Mouse (Mus musculus): ENCODE measurements at regions not wholly inside any gene's neighbourhood (a gene's known extent, or its start where the extent isn't known, plus 50 kb on each side); places are given as distances from the start of the nearest gene placed in this dataset.

- peaks cover 17% of the 10 kb centered on the region for H3K4me1 ChIP-seq (replicated peaks; ENCODE audit: control insufficient read depth, insufficient read depth, low read length)
Observed at GRCm38 (mm10) chr11:31801575-31801974, 70.4 kb upstream of the Cpeb4 start.

GRCm38 (mm10) chr11:31803319-31803891 is 68.6 kb upstream of the Cpeb4 start:
- peaks cover 26% of the 10 kb centered on the region for H3K4me1 ChIP-seq (replicated peaks; ENCODE audit: control insufficient read depth, insufficient read depth, low read length)
- peak overlapping the region; percentile 83 for H3K27ac ChIP-seq (ENCODE audit: low read depth, low read length)
- WGBS, result 37% methylated on average over 3 of the region's 3 CpGs
- no peaks in the 10 kb centered on the region for H3K36me3 ChIP-seq (ENCODE audit: control insufficient read depth, insufficient read depth, low read length)
- H3K9ac ChIP-seq (ENCODE audit: low read depth, low read length), result peak overlapping the region; percentile 61
- DNase-seq (ENCODE audit: low spot score) (peak; percentile 57), ATAC-seq (replicated peaks; ENCODE audit: low FRiP score) (peak; percentile 76)
- H3K27me3 ChIP-seq (replicated peaks; ENCODE audit: control insufficient read depth, insufficient read depth, low read length), result no peaks in the 10 kb centered on the region
- peak overlapping the region; percentile 27; the same call in 1 of the 2 replicates for H3K4me2 ChIP-seq
- H3K4me3 ChIP-seq (ENCODE audit: low read depth, low read length), result no peak overlapping the region
- H3K9me3 ChIP-seq (ENCODE audit: control insufficient read depth, low read length), result peaks cover 2% of the 10 kb centered on the region; the same call in 1 of the 2 replicates

More at GRCm38 (mm10) chr11:31801575-31801974, 70.4 kb upstream of the Cpeb4 start:
- ATAC-seq (replicated peaks; ENCODE audit: low FRiP score) (no peak), DNase-seq (ENCODE audit: low spot score) (no peak)
- H3K27me3 ChIP-seq (replicated peaks; ENCODE audit: control insufficient read depth, insufficient read depth, low read length), result no peaks in the 10 kb centered on the region
- H3K9me3 ChIP-seq (ENCODE audit: control insufficient read depth, low read length), result peaks cover 2% of the 10 kb centered on the region; the same call in 1 of the 2 replicates
- no peak overlapping the region for H3K4me3 ChIP-seq (ENCODE audit: low read depth, low read length)
- H3K9ac ChIP-seq (ENCODE audit: low read depth, low read length), result no peak overlapping the region
- H3K27ac ChIP-seq (ENCODE audit: low read depth, low read length), result no peak overlapping the region
- 87% methylated on average over 4 of the region's 4 CpGs for WGBS
- H3K4me2 ChIP-seq, result no peak overlapping the region
- no peaks in the 10 kb centered on the region for H3K36me3 ChIP-seq (ENCODE audit: control insufficient read depth, insufficient read depth, low read length)

DNA sequence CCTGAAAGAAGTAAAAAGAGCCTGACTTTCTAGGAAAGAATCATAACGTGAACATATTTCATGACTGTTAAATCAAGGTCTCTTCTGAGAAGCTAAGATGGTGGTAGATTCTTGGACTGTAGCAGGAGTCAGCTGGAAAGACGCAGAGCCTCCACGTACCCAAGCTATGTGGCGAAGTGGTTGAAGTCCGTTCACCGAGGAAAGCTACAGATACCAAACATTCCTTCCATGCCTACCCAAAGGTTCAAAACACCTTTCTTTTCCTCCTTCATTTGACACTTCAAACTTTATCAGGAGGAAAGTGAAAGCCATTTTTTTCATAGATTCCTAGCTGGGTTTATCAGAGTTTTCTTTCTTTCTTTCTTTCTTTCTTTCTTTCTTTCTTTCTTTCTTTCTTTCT is 67.5 kb upstream of the Cpeb4 start:
- DNase-seq (ENCODE audit: low spot score) (no peak), ATAC-seq (replicated peaks; ENCODE audit: low FRiP score) (no peak)
- Histone ChIP-seq H3K27ac (ENCODE audit: low read depth, low read length) (peak overlapping the region; percentile 83; the same call in 1 of the 2 replicates), H3K9me3 (ENCODE audit: control insufficient read depth, low read length) (peaks cover 2% of the 10 kb centered on the region; the same call in 1 of the 2 replicates), H3K36me3 (ENCODE audit: control insufficient read depth, insufficient read depth, low read length) (no peaks in the 10 kb centered on the region), H3K4me2 (no peak overlapping the region), H3K9ac (ENCODE audit: low read depth, low read length) (no peak overlapping the region; the same call in 1 of the 2 replicates), H3K4me3 (ENCODE audit: low read depth, low read length) (no peak overlapping the region), H3K27me3 (replicated peaks; ENCODE audit: control insufficient read depth, insufficient read depth, low read length) (no peaks in the 10 kb centered on the region), H3K4me1 (replicated peaks; ENCODE audit: control insufficient read depth, insufficient read depth, low read length) (peaks cover 30% of the 10 kb centered on the region)
- WGBS, result 83% methylated on average over 6 of the region's 6 CpGs

- Histone ChIP-seq H3K36me3 (ENCODE audit: control insufficient read depth, insufficient read depth, low read length) (no peaks in the 10 kb centered on the region), H3K4me2 (no peak overlapping the region), H3K9me3 (ENCODE audit: control insufficient read depth, low read length) (peaks cover 2% of the 10 kb centered on the region; the same call in 1 of the 2 replicates), H3K4me3 (ENCODE audit: low read depth, low read length) (no peak overlapping the region), H3K9ac (ENCODE audit: low read depth, low read length) (peak overlapping the region; percentile 17; the same call in 1 of the 2 replicates), H3K4me1 (replicated peaks; ENCODE audit: control insufficient read depth, insufficient read depth, low read length) (peaks cover 54% of the 10 kb centered on the region), H3K27ac (ENCODE audit: low read depth, low read length) (0 out of 2 replicates have a peak overlapping the region, but pooled peaks have one; percentile 6), H3K27me3 (replicated peaks; ENCODE audit: control insufficient read depth, insufficient read depth, low read length) (no peaks in the 10 kb centered on the region)
- DNase-seq (ENCODE audit: low spot score) (no peak), ATAC-seq (replicated peaks; ENCODE audit: low FRiP score) (no peak)
- 85% methylated on average over 8 of the region's 8 CpGs for WGBS
Observed at GRCm38 (mm10) chr11:31807461-31808215, 64.4 kb upstream of the Cpeb4 start.

DNA sequence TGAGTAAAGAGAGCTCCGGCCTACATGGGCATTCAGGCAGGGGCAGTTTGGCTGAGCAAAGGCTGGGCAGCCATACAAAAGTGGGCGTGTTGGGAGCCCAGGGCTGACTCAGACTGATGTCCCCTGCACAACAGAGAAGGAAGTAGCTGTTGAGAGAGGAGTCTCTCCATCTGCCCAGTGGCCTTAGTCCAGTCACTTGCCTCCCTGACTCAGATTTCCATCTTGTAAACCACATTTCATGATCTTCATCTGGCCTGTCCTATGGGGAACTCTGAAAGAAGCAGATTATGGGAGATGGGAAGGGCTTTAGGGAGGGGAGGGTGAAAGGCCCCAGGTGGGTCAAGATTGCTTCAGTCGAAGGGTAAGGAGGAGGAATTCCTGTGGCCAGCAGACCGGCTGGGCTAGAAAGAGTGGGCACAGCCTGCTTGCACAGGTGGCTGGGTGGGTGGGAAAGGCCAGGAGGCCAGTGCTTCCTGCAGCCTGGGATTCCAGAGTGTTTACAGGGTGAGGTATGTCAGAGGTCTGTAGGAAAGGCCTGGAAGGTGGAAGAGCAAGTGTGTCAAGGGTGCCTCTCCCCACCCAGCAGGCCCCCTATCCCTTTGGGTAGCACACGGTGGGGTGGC is 63.7 kb upstream of the Cpeb4 start:
- Histone ChIP-seq H3K4me2 (no peak overlapping the region), H3K4me3 (ENCODE audit: low read depth, low read length) (no peak overlapping the region), H3K9ac (ENCODE audit: low read depth, low read length) (no peak overlapping the region), H3K27ac (ENCODE audit: low read depth, low read length) (no peak overlapping the region), H3K27me3 (replicated peaks; ENCODE audit: control insufficient read depth, insufficient read depth, low read length) (no peaks in the 10 kb centered on the region), H3K36me3 (ENCODE audit: control insufficient read depth, insufficient read depth, low read length) (no peaks in the 10 kb centered on the region), H3K9me3 (ENCODE audit: control insufficient read depth, low read length) (peaks cover 2% of the 10 kb centered on the region; the same call in 1 of the 2 replicates), H3K4me1 (replicated peaks; ENCODE audit: control insufficient read depth, insufficient read depth, low read length) (peaks cover 50% of the 10 kb centered on the region)
- ATAC-seq (replicated peaks; ENCODE audit: low FRiP score) (no peak), DNase-seq (ENCODE audit: low spot score) (no peak)
- WGBS, result 77% methylated on average over 5 of the region's 5 CpGs

GRCm38 (mm10) chr11:31810011-31810786 is 61.8 kb upstream of the Cpeb4 start:
- H3K4me3 ChIP-seq (ENCODE audit: low read depth, low read length), result no peak overlapping the region
- no peak overlapping the region for H3K4me2 ChIP-seq
- no peak overlapping the region for H3K9ac ChIP-seq (ENCODE audit: low read depth, low read length)
- H3K27ac ChIP-seq (ENCODE audit: low read depth, low read length), result peak overlapping the region; percentile 16
- 42% methylated on average over 7 of the region's 7 CpGs for WGBS
- no peaks in the 10 kb centered on the region for H3K36me3 ChIP-seq (ENCODE audit: control insufficient read depth, insufficient read depth, low read length)
- no peak for DNase-seq (ENCODE audit: low spot score)
- no peaks in the 10 kb centered on the region for H3K27me3 ChIP-seq (replicated peaks; ENCODE audit: control insufficient read depth, insufficient read depth, low read length)
- H3K4me1 ChIP-seq (replicated peaks; ENCODE audit: control insufficient read depth, insufficient read depth, low read length), result peaks cover 42% of the 10 kb centered on the region
- H3K9me3 ChIP-seq (ENCODE audit: control insufficient read depth, low read length), result peaks cover under 1% of the 10 kb centered on the region; the same call in 1 of the 2 replicates
- ATAC-seq (replicated peaks; ENCODE audit: low FRiP score), result peak; percentile 48; the same call in 1 of the 2 replicates

DNA sequence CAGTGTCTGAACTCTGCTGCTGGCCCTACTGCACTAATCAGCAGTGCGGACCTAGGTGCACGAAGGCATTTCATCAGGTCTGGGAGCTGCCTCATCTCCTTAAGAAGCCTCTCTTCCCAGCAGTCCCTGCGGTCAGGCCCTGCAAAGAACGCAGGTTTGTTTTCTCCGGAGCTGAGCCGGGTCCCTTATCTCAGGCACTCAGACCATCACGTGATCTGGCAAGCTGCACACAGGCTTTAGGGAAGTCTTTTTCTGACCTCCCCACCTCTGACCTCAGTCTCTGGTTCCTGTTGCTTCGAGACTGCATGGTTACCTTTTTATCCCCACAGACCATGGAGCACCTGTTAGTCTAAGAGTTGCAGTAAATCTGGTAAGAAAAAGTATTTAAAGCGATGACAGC is 59.8 kb upstream of the Cpeb4 start:
- no peaks in the 10 kb centered on the region for H3K9me3 ChIP-seq (ENCODE audit: control insufficient read depth, low read length)
- ATAC-seq (replicated peaks; ENCODE audit: low FRiP score) (peak; percentile 90), DNase-seq (ENCODE audit: low spot score) (peak; percentile 62)
- peak overlapping the region; percentile 31 for H3K4me2 ChIP-seq
- H3K4me1 ChIP-seq (replicated peaks; ENCODE audit: control insufficient read depth, insufficient read depth, low read length), result peaks cover 40% of the 10 kb centered on the region
- no peaks in the 10 kb centered on the region for H3K36me3 ChIP-seq (ENCODE audit: control insufficient read depth, insufficient read depth, low read length)
- no peak overlapping the region for H3K4me3 ChIP-seq (ENCODE audit: low read depth, low read length)
- H3K27me3 ChIP-seq (replicated peaks; ENCODE audit: control insufficient read depth, insufficient read depth, low read length), result no peaks in the 10 kb centered on the region
- H3K27ac ChIP-seq (ENCODE audit: low read depth, low read length), result peak overlapping the region; percentile 74
- 14% methylated on average over 9 of the region's 9 CpGs for WGBS
- H3K9ac ChIP-seq (ENCODE audit: low read depth, low read length), result peak overlapping the region; percentile 23; the same call in 1 of the 2 replicates

DNA sequence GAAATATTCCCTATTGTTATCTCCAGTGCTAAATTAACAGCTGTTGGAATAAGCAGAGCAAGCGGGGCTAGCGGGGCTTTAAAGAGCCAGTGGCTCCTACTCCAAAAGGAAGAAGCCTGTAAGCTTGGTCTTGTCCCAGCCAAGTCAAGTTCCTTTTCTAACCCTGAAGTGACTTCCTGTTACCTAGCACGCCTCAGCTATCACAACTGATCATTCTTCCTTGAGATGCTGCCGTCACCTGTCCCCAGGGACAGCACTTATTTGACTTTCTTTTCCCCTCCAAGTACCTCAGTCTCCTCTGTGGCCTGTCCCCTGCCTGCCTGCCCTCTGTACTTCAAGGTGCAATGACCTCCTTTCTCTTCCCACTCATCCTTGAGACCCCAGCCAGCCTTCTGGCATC is 57.4 kb upstream of the Cpeb4 start:
- Histone ChIP-seq H3K9me3 (ENCODE audit: control insufficient read depth, low read length) (no peaks in the 10 kb centered on the region), H3K4me1 (replicated peaks; ENCODE audit: control insufficient read depth, insufficient read depth, low read length) (peaks cover 28% of the 10 kb centered on the region), H3K9ac (ENCODE audit: low read depth, low read length) (no peak overlapping the region), H3K4me2 (no peak overlapping the region), H3K27ac (ENCODE audit: low read depth, low read length) (no peak overlapping the region), H3K4me3 (ENCODE audit: low read depth, low read length) (no peak overlapping the region), H3K27me3 (replicated peaks; ENCODE audit: control insufficient read depth, insufficient read depth, low read length) (no peaks in the 10 kb centered on the region), H3K36me3 (ENCODE audit: control insufficient read depth, insufficient read depth, low read length) (no peaks in the 10 kb centered on the region)
- DNase-seq (ENCODE audit: low spot score), result no peak
- ATAC-seq (replicated peaks; ENCODE audit: low FRiP score), result no peak
- 64% methylated on average over 4 of the region's 4 CpGs for WGBS
